Mouse (Mus musculus) monocyte, adult 5-6 weeks (primary cell): ENCODE data around the gene Zfp874b. TPM values are rescaled to one million over a fixed set of nuclear protein-coding genes. Genes with fewer than 3 reads are reported as not detected.

Experiments
- total RNA-seq: library from RNA; stranded (forward); fragments of 200-1000, 200-491, 200-594 nt; gene quantifications from 3 replicates; pipeline ENCODE4 v1.2.3, GENCODE M21; 2017

Gene Zfp874b
- total RNA-seq, 1 experiment from 2014 or later: 23.5 TPM

Other genes with a start within 250 kb of the Zfp874b start
- gene Zfp458, start 205.8 kb downstream of the Zfp874b start, total RNA-seq: 2.8 to 14.4 TPM (median 6.1 TPM) in 3 replicates
- 1.1 to 3.5 TPM (median 1.8 TPM) in 3 replicates for gene Zfp457, start 177.8 kb downstream of the Zfp874b start, total RNA-seq
- 8.6 to 13.9 TPM (median 13.1 TPM) in 3 replicates for gene Zfp595, start 151.7 kb downstream of the Zfp874b start, total RNA-seq
- 2.3 TPM in 1 of 3 replicates, not detected in the others for gene Gm28044, start 123.7 kb downstream of the Zfp874b start, total RNA-seq
- 7.5 to 10.8 TPM (median 9.6 TPM) in 3 replicates for gene Zfp953, start 123.7 kb downstream of the Zfp874b start, total RNA-seq
- gene Gm28041, start 108.5 kb downstream of the Zfp874b start, total RNA-seq: 1.1 to 4.5 TPM in 2 of 3 replicates, not detected in the other
- 1.9 to 5.5 TPM (median 5.0 TPM) in 3 replicates for gene Zfp456, start 108.4 kb downstream of the Zfp874b start, total RNA-seq
- 11.6 to 19.8 TPM (median 18.6 TPM) in 3 replicates for gene Zfp429, start 84.4 kb downstream of the Zfp874b start, total RNA-seq
- gene Zfp459, start 62.8 kb downstream of the Zfp874b start, total RNA-seq: 0.38 to 2.4 TPM (median 0.53 TPM) in 3 replicates
- gene Zfp874a, start 32.6 kb downstream of the Zfp874b start, total RNA-seq: 12.1 to 16.7 TPM (median 12.4 TPM) in 3 replicates
- 8.7 to 12.2 TPM (median 11.9 TPM) in 3 replicates for gene Zfp58, start 16.3 kb upstream of the Zfp874b start, total RNA-seq
- not detected in 3 replicates for gene Gm26965, start 41.9 kb upstream of the Zfp874b start, total RNA-seq
- gene Zfp87, start 41.9 kb upstream of the Zfp874b start, total RNA-seq: 20.6 to 39.0 TPM (median 24.3 TPM) in 3 replicates
- 11.5 to 17.6 TPM (median 15.4 TPM) in 3 replicates for gene Zfp748, start 69.6 kb upstream of the Zfp874b start, total RNA-seq
- gene Zfp729b, start 125.4 kb upstream of the Zfp874b start, total RNA-seq: 18.8 to 21.7 TPM (median 21.2 TPM) in 3 replicates
- 6.5 TPM in 1 of 3 replicates, not detected in the others for gene Gm49345, start 153.5 kb upstream of the Zfp874b start, total RNA-seq
- gene Zfp729a, start 153.5 kb upstream of the Zfp874b start, total RNA-seq: 16.0 to 20.3 TPM (median 16.8 TPM) in 3 replicates
- 16.9 to 22.4 TPM (median 21.2 TPM) in 3 replicates for gene Zfp738, start 202.8 kb upstream of the Zfp874b start, total RNA-seq
- gene Zfp65, start 244.9 kb upstream of the Zfp874b start, total RNA-seq: 6.9 to 15.2 TPM (median 14.5 TPM) in 3 replicates